Mouse (Mus musculus) heart, adult 2 months (tissue): ENCODE data around the gene Gm3667. TPM values are rescaled to one million over a fixed set of nuclear protein-coding genes. Genes with fewer than 3 reads are reported as not detected.
A peak's percentile ranks its signal among the peaks of the same experiment; 100 is the strongest.
"Not testable (repeated sequence)": the region's sequence is repeated elsewhere in the genome, so short reads cannot be mapped to it uniquely, and the experiment has no call there.

Experiments
- DNase-seq, 2 experiments: peaks; one replicate each; pipeline ENCODE4 v3.0.0; 2021
- H3K27ac ChIP-seq: fragments of 200-600 bp; 2 replicates; pipeline ENCODE4 v1.8.1; 2022
- H3K27me3 ChIP-seq: fragments of 200-500 bp; 2 replicates; pipeline ENCODE4 v1.6.1; 2012; ENCODE audit warnings: mild to moderate bottlenecking, low read length, inconsistent platforms, mixed read lengths; ENCODE audit not compliant: control insufficient read depth, insufficient read depth
- H3K36me3 ChIP-seq: fragments of 200-500 bp; 2 replicates; pipeline ENCODE4 v1.6.1; 2012; ENCODE audit warnings: low read length, inconsistent platforms; ENCODE audit not compliant: control insufficient read depth, insufficient read depth
- H3K4me1 ChIP-seq: fragments of 200-500 bp; 2 replicates; pipeline ENCODE4 v1.6.1; 2011; ENCODE audit warnings: low read length; ENCODE audit not compliant: control insufficient read depth, insufficient read depth
- H3K4me3 ChIP-seq: fragments of 200-600 bp; 2 replicates; pipeline ENCODE4 v1.8.1; 2022
- H3K79me2 ChIP-seq: fragments of 200-500 bp; replicated peaks from 2 replicates; pipeline ENCODE4 v1.6.1; 2012; ENCODE audit warnings: mild to moderate bottlenecking, inconsistent platforms, low read length, moderate library complexity, mixed read lengths; ENCODE audit not compliant: control insufficient read depth, insufficient read depth
- H3K9ac ChIP-seq: fragments of 200-500 bp; 2 replicates; pipeline ENCODE4 v1.6.1; 2012; ENCODE audit warnings: low read depth, mild to moderate bottlenecking, control low read depth, inconsistent platforms, low read length, mixed read lengths
- WGBS: fragments of 180-500 bp; shearing (Covaris S2); methylation state at CpG from one replicate; pipeline ENCODE4 v1.1.7; 2018; 5-methylcytosine and 5-hydroxymethylcytosine counted together
- intact Hi-C: fragments of 180-260 bp; cut with DNase I; formaldehyde crosslinking; loops from one replicate; pipeline ENCODE4 v1.15.1; 2025
- long read RNA-seq: library from polyadenylated mRNA; stranded (forward); transcript quantifications from one replicate; pipeline ENCODE4 v2.0.0, GENCODE M21; 2021
- polyA plus RNA-seq: library from polyadenylated mRNA; depleted of rRNA; stranded (reverse); fragments of >200 nt; gene quantifications from 2 replicates; pipeline ENCODE4 v1.2.3, GENCODE M21; 2012; rRNA removed
- total RNA-seq, 2 experiments: library from RNA; stranded (reverse); gene quantifications; 2 replicates each; pipeline ENCODE4 v1.2.3; 2021

Gene Gm3667
- not detected for total RNA-seq
- polyA plus RNA-seq = 0.25 TPM in 1 of 2 replicates, not detected in the other
- long read RNA-seq = 0 reads

DNA sequence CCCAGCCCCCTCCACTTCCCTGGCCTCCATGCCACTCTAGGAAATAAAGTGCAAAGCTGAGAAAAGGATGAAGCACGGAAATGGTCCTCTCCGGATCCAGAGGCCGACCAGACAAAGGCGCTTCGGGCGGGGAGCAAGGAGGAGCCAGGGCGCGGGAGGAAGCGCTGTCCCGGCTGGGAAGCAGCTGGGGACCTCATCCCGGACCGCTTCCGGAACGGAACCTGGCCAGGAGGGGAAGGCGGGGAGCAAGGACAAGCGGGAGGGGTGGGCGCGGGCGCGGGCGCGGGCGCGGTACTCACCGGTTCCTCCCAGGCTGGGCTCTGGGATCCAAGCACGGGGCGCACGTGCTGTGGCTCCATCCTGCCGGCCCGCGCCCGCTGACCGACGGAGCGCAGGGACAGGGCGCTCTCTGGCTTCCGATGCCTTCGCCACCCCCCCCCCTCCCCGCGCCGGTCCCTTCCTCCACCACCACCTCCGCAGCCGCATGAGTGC is at the start of gene Gm3667:
Gene Gm3667, minus strand, starts transcription at position 442 of the 492 bp plus-strand sequence.
- intact Hi-C loops, H3K27me3 ChIP-seq, H3K36me3 ChIP-seq, H3K4me1 ChIP-seq, H3K79me2 ChIP-seq, H3K9ac ChIP-seq: not testable (repeated sequence)
- Histone ChIP-seq H3K27ac (peak within 1 kb of the TSS; percentile 28; the same call in 1 of the 2 replicates), H3K4me3 (peak within 1 kb of the TSS; percentile 28; the same call in 1 of the 2 replicates)
- 1% methylated on average over 27 of the region's 43 CpGs for WGBS
- peak; percentile 39 to 41 for DNase-seq

DNA sequence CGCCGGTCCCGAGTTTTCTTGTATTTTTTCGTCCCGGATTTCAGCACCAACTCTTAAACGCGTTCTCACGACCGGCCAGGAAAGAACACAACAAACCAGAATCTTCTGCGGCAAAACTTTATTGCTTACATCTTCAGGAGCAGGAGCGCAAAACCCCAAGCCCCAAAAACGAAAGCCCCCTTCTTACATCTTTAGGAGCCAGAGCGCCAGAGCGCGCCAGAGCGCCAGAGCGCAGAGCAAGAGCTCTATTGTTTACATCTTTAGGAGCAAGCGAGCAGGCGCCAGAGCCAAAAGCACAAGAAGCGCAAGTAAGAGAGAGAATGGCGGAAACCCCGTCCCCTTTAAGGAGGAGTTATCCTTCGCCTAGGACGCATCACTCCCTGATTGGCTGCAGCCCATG is 10.1 kb upstream of the Gm3667 start:
- H3K36me3 ChIP-seq, H3K4me1 ChIP-seq, H3K27ac ChIP-seq, H3K4me3 ChIP-seq, H3K27me3 ChIP-seq, H3K9ac ChIP-seq, H3K79me2 ChIP-seq, intact Hi-C loops: not testable (repeated sequence)
- 95% methylated on average over 18 of the region's 24 CpGs for WGBS
- peak; percentile 2 to 15 for DNase-seq

DNA sequence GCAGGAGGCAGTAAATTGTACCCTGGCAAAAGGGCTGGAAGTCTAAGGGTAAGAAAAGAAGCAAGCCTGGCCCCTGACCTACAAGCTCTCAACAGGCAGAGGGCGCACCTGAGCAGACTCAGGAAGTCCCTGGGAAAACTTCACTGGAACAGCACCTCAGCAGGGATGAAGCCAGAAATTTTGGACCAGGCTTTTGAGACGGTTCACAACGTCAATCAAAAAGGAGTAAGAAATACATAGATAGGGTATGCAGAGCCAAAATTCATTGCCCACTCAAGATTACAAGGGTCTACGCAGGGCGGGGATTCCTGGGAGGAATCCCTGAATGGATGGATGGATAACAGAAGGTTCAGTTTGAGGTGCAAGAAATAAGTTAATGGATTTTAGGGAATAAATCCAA is 951 bp downstream of the Gm3667 start:
- peak overlapping the region; percentile 28; the same call in 1 of the 2 replicates for H3K27ac ChIP-seq
- WGBS = 11% methylated on average over 5 of the region's 5 CpGs
- intact Hi-C loops, H3K27me3 ChIP-seq, H3K4me1 ChIP-seq, H3K79me2 ChIP-seq, H3K4me3 ChIP-seq, H3K36me3 ChIP-seq, H3K9ac ChIP-seq: not testable (repeated sequence)
- DNase-seq = peak; percentile 6 to 31

DNA sequence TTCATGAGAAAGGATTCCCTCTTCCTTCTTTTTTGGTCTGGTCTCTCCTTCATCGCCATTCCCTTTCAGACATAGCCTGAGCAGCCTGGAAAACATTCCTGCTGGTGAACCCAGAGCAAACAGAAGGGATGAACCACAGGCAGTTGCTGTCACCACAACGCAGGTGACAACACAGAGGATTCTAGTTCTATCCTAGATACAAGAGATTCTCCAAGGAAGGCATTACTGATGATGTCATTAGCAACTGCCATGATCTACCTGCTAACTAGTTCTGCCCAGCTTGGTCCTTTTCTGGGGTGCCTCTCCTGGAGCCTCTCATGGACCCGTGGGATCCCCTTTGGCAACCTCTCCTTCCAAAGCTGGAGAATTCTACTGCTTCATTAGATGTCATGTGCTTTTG is 49.6 kb downstream of the Gm3667 start, which contains the start of gene Gm3642:
Gene Gm3642, minus strand, starts transcription at position 101 of the 400 bp plus-strand sequence.
- H3K27me3 ChIP-seq, H3K36me3 ChIP-seq, H3K9ac ChIP-seq, H3K27ac ChIP-seq, intact Hi-C loops, H3K4me3 ChIP-seq, H3K79me2 ChIP-seq, DNase-seq, H3K4me1 ChIP-seq: not testable (repeated sequence)
- WGBS = no CpG with 5 or more reads among the region's 3 CpGs

DNA sequence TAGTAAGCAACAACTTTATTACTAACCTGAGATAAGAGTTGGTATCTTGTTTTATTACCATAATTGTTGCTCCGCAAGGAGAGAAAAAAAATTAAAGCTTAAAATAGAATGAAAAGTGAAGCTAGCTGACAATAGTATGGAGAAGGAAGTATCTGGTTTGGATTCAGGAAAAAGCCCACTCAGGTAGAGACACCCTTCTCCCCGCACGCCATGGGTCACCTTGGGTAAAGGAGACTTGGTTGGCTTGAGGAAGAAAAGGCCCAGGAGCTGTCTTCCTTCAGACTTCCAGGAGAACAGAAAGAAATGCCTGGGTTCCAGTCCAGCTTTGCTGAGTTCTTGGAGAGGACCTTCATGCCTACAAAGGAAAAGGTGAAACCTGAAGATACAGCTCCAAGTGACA is 66.5 kb downstream of the Gm3667 start:
- H3K36me3 ChIP-seq, H3K27ac ChIP-seq, H3K79me2 ChIP-seq, H3K27me3 ChIP-seq, H3K4me3 ChIP-seq, H3K4me1 ChIP-seq, intact Hi-C loops, DNase-seq, H3K9ac ChIP-seq: not testable (repeated sequence)
- WGBS = 75% methylated on average over 3 of the region's 3 CpGs

Other genes starting within 250 kb of the Gm3667 start
- gene Gm10251, start 205.8 kb downstream of the Gm3667 start, total RNA-seq = not detected
- gene Gm10251, start 205.8 kb downstream of the Gm3667 start, polyA plus RNA-seq = not detected in 2 replicates
- not detected for gene Gm8050, start 169.7 kb downstream of the Gm3667 start, total RNA-seq
- not detected in 2 replicates for gene Gm8050, start 169.7 kb downstream of the Gm3667 start, polyA plus RNA-seq
- gene Gm3636, start 147.6 kb downstream of the Gm3667 start, total RNA-seq = under 1 TPM in 1 of 2 experiments, not detected in 1; 0.32 TPM
- gene Gm3636, start 147.6 kb downstream of the Gm3667 start, polyA plus RNA-seq = 0.15 and 0.76 TPM in 2 replicates
- not detected for gene Gm8362, start 115.6 kb downstream of the Gm3667 start, total RNA-seq
- gene Gm8362, start 115.6 kb downstream of the Gm3667 start, polyA plus RNA-seq = not detected in 2 replicates
- gene Gm3642, start 49.7 kb downstream of the Gm3667 start, total RNA-seq = not detected
- gene Gm3642, start 49.7 kb downstream of the Gm3667 start, polyA plus RNA-seq = not detected in 2 replicates
- not detected for gene Gm6356, start 83.9 kb upstream of the Gm3667 start, total RNA-seq
- not detected in 2 replicates for gene Gm6356, start 83.9 kb upstream of the Gm3667 start, polyA plus RNA-seq
- gene Gm10406, start 137.5 kb upstream of the Gm3667 start, total RNA-seq = not detected
- 0.33 TPM in 1 of 2 replicates, not detected in the other for gene Gm10406, start 137.5 kb upstream of the Gm3667 start, polyA plus RNA-seq
- not detected for gene Gm3685, start 155.0 kb upstream of the Gm3667 start, total RNA-seq
- not detected in 2 replicates for gene Gm3685, start 155.0 kb upstream of the Gm3667 start, polyA plus RNA-seq
- under 1 TPM in 1 of 2 experiments, not detected in 1; 0.30 TPM for gene Gm3696, start 210.7 kb upstream of the Gm3667 start, total RNA-seq
- not detected in 2 replicates for gene Gm3696, start 210.7 kb upstream of the Gm3667 start, polyA plus RNA-seq
- gene Gm6676, start 235.4 kb upstream of the Gm3667 start, total RNA-seq = not detected
- not detected in 2 replicates for gene Gm6676, start 235.4 kb upstream of the Gm3667 start, polyA plus RNA-seq